Mouse (Mus musculus): ENCODE measurements around the gene Spag17. TPM values are rescaled to one million over a fixed set of nuclear protein-coding genes. Genes with fewer than 3 reads are reported as not detected.

The Spag17 gene
- polyA plus RNA-seq, 1 experiment from 2014 or later = 1.1 TPM

DNA sequence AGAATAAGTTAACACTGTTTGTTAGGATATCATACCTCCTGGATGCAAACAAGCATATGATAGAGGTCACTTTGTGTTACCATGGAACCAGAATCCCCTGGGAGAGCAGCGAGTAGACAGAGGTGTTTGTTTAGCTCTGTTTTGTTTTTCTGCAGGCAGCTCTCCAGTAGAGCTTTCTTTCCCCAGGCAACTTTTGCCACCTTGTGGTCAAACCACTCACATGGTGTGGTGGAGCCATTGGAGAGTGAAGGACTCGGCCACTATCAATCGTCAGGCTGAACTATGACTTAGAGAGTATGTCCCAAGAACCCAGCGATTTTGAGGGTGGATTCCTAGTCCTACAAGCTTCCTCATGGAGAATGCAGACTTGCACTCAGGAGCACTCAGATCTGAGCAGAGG lies 146.1 kb downstream of the Spag17 start:
- H3K4me2 ChIP-seq (replicated peaks) = no peak overlapping the region
- H3K4me1 ChIP-seq (replicated peaks; ENCODE audit: control insufficient read depth, insufficient read depth, low read length) = no peaks in the 10 kb centered on the region
- no peak overlapping the region for H3K27ac ChIP-seq
- H3K27me3 ChIP-seq (ENCODE audit: control insufficient read depth, insufficient read depth, low read length) = no peaks in the 10 kb centered on the region
- 47% methylated on average over 4 of the region's 4 CpGs for WGBS
- no peaks in the 10 kb centered on the region for H3K9me3 ChIP-seq (ENCODE audit: control insufficient read depth, low read length)
- DNase-seq (ENCODE audit: low spot score) (no peak), ATAC-seq (ENCODE audit: low FRiP score) (no peak)
- no peak overlapping the region for H3K9ac ChIP-seq
- no peaks in the 10 kb centered on the region for H3K36me3 ChIP-seq (replicated peaks; ENCODE audit: control insufficient read depth, insufficient read depth)
- no peak overlapping the region for H3K4me3 ChIP-seq (replicated peaks; ENCODE audit: low read length)

DNA sequence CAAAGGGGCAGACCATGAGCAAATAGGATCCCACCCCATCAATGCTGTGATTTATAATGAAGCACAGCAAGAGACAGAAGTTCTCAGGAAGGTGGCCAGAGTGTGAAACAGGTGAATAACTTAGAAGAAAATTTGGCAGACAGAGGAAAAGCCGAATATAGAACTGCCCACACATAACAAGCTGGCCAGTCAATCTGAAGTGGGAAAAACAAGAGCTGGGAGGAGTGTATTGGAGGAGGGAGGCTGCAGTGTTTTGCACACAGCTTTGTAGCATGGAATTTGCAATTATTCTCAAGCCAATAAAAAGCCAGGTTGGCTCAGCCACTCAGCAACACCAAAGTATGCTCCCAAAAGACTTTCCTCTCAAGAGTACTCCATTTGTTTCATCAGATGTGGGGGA lies 147.8 kb downstream of the Spag17 start:
- no peaks in the 10 kb centered on the region for H3K36me3 ChIP-seq (replicated peaks; ENCODE audit: control insufficient read depth, insufficient read depth)
- no peaks in the 10 kb centered on the region for H3K27me3 ChIP-seq (ENCODE audit: control insufficient read depth, insufficient read depth, low read length)
- H3K9me3 ChIP-seq (ENCODE audit: control insufficient read depth, low read length) = no peaks in the 10 kb centered on the region
- 78% methylated on average over 1 of the region's 1 CpGs for WGBS
- H3K4me3 ChIP-seq (replicated peaks; ENCODE audit: low read length) = no peak overlapping the region
- no peaks in the 10 kb centered on the region for H3K4me1 ChIP-seq (replicated peaks; ENCODE audit: control insufficient read depth, insufficient read depth, low read length)
- H3K9ac ChIP-seq = no peak overlapping the region
- DNase-seq (ENCODE audit: low spot score) (no peak), ATAC-seq (ENCODE audit: low FRiP score) (no peak)
- H3K27ac ChIP-seq = no peak overlapping the region
- H3K4me2 ChIP-seq (replicated peaks) = no peak overlapping the region

DNA sequence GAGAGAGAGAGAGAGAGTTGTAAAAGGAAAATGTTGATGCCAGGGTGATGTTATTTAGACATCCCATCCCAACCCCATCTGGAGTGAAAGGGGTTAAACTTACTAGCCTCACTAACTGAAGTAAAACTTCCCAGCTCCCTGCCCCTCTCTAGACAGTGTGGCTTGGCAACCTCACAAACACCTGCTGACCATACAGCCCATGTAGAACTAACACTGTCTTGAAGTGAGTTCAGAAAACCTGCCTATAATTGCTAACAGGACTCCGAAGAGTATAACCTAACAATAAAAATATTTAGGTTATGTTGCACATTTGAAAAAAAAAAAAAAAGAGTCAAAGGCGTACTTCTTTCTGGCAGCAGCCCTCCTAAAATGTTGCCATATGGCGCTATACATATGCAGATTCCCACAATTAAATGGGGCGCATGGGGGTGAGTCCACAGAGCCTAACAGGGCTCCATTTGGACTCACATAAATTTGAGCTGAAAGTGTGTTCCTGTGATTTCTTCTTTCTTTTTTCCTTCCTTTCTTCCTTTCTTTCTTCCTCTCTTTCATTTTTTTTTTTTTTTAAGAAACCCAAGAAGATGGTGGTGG lies 149.3 kb downstream of the Spag17 start:
- no peaks in the 10 kb centered on the region for H3K27me3 ChIP-seq (ENCODE audit: control insufficient read depth, insufficient read depth, low read length)
- no peak overlapping the region for H3K4me3 ChIP-seq (replicated peaks; ENCODE audit: low read length)
- ATAC-seq (ENCODE audit: low FRiP score) (no peak), DNase-seq (ENCODE audit: low spot score) (no peak)
- no peak overlapping the region for H3K4me2 ChIP-seq (replicated peaks)
- no peaks in the 10 kb centered on the region for H3K4me1 ChIP-seq (replicated peaks; ENCODE audit: control insufficient read depth, insufficient read depth, low read length)
- 61% methylated on average over 4 of the region's 4 CpGs for WGBS
- no peaks in the 10 kb centered on the region for H3K9me3 ChIP-seq (ENCODE audit: control insufficient read depth, low read length)
- no peak overlapping the region for H3K9ac ChIP-seq
- H3K36me3 ChIP-seq (replicated peaks; ENCODE audit: control insufficient read depth, insufficient read depth) = no peaks in the 10 kb centered on the region
- no peak overlapping the region for H3K27ac ChIP-seq

- WGBS = 56% methylated on average over 3 of the region's 3 CpGs
- no peak overlapping the region for H3K4me3 ChIP-seq (replicated peaks; ENCODE audit: low read length)
- H3K27me3 ChIP-seq (ENCODE audit: control insufficient read depth, insufficient read depth, low read length) = no peaks in the 10 kb centered on the region
- no peak overlapping the region for H3K4me2 ChIP-seq (replicated peaks)
- H3K9ac ChIP-seq = no peak overlapping the region
- no peaks in the 10 kb centered on the region for H3K9me3 ChIP-seq (ENCODE audit: control insufficient read depth, low read length)
- no peaks in the 10 kb centered on the region for H3K4me1 ChIP-seq (replicated peaks; ENCODE audit: control insufficient read depth, insufficient read depth, low read length)
- H3K36me3 ChIP-seq (replicated peaks; ENCODE audit: control insufficient read depth, insufficient read depth) = no peaks in the 10 kb centered on the region
- no peak overlapping the region for H3K27ac ChIP-seq
- no peak for DNase-seq (ENCODE audit: low spot score)
- ATAC-seq (ENCODE audit: low FRiP score) = no peak
These were observed 149.9 kb downstream of the Spag17 start for GRCm38 (mm10) chr3:100035097-100035496.

GRCm38 (mm10) chr3:100036846-100037245 lies 151.6 kb downstream of the Spag17 start:
- H3K36me3 ChIP-seq (replicated peaks; ENCODE audit: control insufficient read depth, insufficient read depth) = no peaks in the 10 kb centered on the region
- H3K9me3 ChIP-seq (ENCODE audit: control insufficient read depth, low read length) = no peaks in the 10 kb centered on the region
- no peak overlapping the region for H3K4me2 ChIP-seq (replicated peaks)
- H3K9ac ChIP-seq = no peak overlapping the region
- no peak for ATAC-seq (ENCODE audit: low FRiP score)
- no peak overlapping the region for H3K27ac ChIP-seq
- no peak overlapping the region for H3K4me3 ChIP-seq (replicated peaks; ENCODE audit: low read length)
- WGBS = 76% methylated on average over 5 of the region's 5 CpGs
- DNase-seq (ENCODE audit: low spot score) = no peak
- no peaks in the 10 kb centered on the region for H3K27me3 ChIP-seq (ENCODE audit: control insufficient read depth, insufficient read depth, low read length)
- no peaks in the 10 kb centered on the region for H3K4me1 ChIP-seq (replicated peaks; ENCODE audit: control insufficient read depth, insufficient read depth, low read length)

DNA sequence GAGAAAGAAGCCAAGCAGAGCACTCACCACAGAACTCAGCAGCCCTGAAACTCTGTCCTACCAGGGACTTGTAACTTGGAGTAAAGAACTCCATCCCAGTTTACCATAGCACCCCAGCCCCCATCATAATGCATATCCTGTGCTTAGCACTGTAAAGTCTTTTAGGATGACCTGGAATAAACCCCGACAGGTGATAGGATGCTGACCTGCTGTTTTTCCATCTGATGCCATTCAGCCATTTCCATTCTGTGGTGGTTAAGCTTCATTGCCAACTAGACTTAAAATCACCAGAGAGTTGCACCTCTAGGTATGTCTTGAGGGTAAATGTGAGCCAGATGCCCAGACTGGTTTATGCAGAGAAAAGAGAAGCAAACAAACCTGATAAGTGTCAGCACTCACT lies 189.2 kb downstream of the Spag17 start:
- no peak overlapping the region for H3K27ac ChIP-seq
- no peaks in the 10 kb centered on the region for H3K27me3 ChIP-seq (ENCODE audit: control insufficient read depth, insufficient read depth, low read length)
- no peaks in the 10 kb centered on the region for H3K36me3 ChIP-seq (replicated peaks; ENCODE audit: control insufficient read depth, insufficient read depth)
- no peaks in the 10 kb centered on the region for H3K4me1 ChIP-seq (replicated peaks; ENCODE audit: control insufficient read depth, insufficient read depth, low read length)
- ATAC-seq (ENCODE audit: low FRiP score) (no peak), DNase-seq (ENCODE audit: low spot score) (no peak)
- no peaks in the 10 kb centered on the region for H3K9me3 ChIP-seq (ENCODE audit: control insufficient read depth, low read length)
- WGBS = 91% methylated on average over 1 of the region's 1 CpGs
- H3K4me3 ChIP-seq (replicated peaks; ENCODE audit: low read length) = no peak overlapping the region
- no peak overlapping the region for H3K4me2 ChIP-seq (replicated peaks)
- no peak overlapping the region for H3K9ac ChIP-seq

DNA sequence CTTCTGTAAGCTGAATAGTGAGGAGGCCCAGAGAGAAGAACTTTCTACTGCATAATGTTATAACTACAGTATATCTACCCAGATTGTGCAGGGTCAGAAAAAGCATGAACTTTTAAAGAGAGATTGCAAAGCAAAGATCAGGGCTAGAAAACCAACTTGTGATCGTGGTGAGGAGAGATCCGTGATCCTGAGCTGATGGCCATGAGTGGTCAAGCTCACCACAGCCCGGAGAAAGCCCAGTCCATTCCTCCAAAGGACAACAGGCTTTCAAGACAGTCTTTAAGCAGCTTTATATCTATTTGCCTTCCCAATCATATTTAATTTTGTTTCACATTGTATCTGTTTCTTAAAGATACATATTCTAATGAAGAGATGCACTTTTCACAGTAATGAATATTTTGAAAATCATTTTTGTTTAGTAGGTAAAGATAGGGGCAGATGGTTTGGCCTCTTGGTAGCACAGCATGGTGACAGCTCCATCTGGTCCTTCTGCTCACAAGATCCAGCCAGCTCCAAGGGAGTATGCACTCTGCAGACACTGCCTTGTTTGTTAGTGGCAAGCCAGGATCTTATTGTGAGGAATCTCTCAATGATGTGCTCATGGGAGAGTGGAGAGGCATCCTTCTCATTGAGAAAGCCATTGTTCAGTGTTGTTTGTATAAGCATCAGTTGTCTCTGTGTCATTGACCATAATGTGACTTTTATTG lies 217.3 kb downstream of the Spag17 start:
- ATAC-seq (ENCODE audit: low FRiP score) (no peak), DNase-seq (ENCODE audit: low spot score) (no peak)
- no peak overlapping the region for H3K4me2 ChIP-seq (replicated peaks)
- H3K4me3 ChIP-seq (replicated peaks; ENCODE audit: low read length) = no peak overlapping the region
- H3K9me3 ChIP-seq (ENCODE audit: control insufficient read depth, low read length) = no peaks in the 10 kb centered on the region
- no peaks in the 10 kb centered on the region for H3K4me1 ChIP-seq (replicated peaks; ENCODE audit: control insufficient read depth, insufficient read depth, low read length)
- no peaks in the 10 kb centered on the region for H3K36me3 ChIP-seq (replicated peaks; ENCODE audit: control insufficient read depth, insufficient read depth)
- H3K27ac ChIP-seq = no peak overlapping the region
- H3K9ac ChIP-seq = no peak overlapping the region
- 96% methylated on average over 3 of the region's 3 CpGs for WGBS
- H3K27me3 ChIP-seq (ENCODE audit: control insufficient read depth, insufficient read depth, low read length) = no peaks in the 10 kb centered on the region

GRCm38 (mm10) chr3:100106736-100107135 lies 221.5 kb downstream of the Spag17 start:
- Histone ChIP-seq H3K27ac (no peak overlapping the region), H3K9me3 (ENCODE audit: control insufficient read depth, low read length) (no peaks in the 10 kb centered on the region), H3K4me1 (replicated peaks; ENCODE audit: control insufficient read depth, insufficient read depth, low read length) (no peaks in the 10 kb centered on the region), H3K4me3 (replicated peaks; ENCODE audit: low read length) (no peak overlapping the region), H3K9ac (no peak overlapping the region), H3K36me3 (replicated peaks; ENCODE audit: control insufficient read depth, insufficient read depth) (no peaks in the 10 kb centered on the region), H3K27me3 (ENCODE audit: control insufficient read depth, insufficient read depth, low read length) (no peaks in the 10 kb centered on the region), H3K4me2 (replicated peaks) (no peak overlapping the region)
- DNase-seq (ENCODE audit: low spot score) = no peak
- 67% methylated on average over 2 of the region's 2 CpGs for WGBS
- no peak for ATAC-seq (ENCODE audit: low FRiP score)

DNA sequence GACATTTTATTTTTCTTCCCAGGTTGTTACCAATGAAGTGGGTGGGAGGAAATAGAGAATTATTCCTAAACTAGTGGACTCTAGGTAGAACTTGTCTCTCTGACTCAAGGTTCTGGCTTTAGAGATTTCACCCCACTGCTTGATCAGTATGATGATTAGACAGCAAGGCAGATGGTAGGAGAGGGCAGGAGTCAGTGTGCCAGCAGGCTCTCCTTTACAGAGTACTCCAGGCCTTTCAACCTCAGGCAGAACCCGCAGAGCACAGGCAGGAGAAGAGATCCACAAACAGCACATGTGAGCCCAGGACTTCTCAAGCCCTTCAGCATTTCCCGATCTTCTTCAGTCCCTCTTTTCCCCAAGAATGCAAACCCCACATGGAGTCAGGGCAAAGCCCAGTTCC lies 233.5 kb downstream of the Spag17 start:
- no peaks in the 10 kb centered on the region for H3K4me1 ChIP-seq (replicated peaks; ENCODE audit: control insufficient read depth, insufficient read depth, low read length)
- ATAC-seq (ENCODE audit: low FRiP score) = no peak
- H3K9ac ChIP-seq = no peak overlapping the region
- no peaks in the 10 kb centered on the region for H3K27me3 ChIP-seq (ENCODE audit: control insufficient read depth, insufficient read depth, low read length)
- H3K27ac ChIP-seq = no peak overlapping the region
- no peaks in the 10 kb centered on the region for H3K9me3 ChIP-seq (ENCODE audit: control insufficient read depth, low read length)
- DNase-seq (ENCODE audit: low spot score) = no peak
- H3K4me2 ChIP-seq (replicated peaks) = no peak overlapping the region
- H3K4me3 ChIP-seq (replicated peaks; ENCODE audit: low read length) = no peak overlapping the region
- 73% methylated on average over 2 of the region's 2 CpGs for WGBS
- H3K36me3 ChIP-seq (replicated peaks; ENCODE audit: control insufficient read depth, insufficient read depth) = no peaks in the 10 kb centered on the region

DNA sequence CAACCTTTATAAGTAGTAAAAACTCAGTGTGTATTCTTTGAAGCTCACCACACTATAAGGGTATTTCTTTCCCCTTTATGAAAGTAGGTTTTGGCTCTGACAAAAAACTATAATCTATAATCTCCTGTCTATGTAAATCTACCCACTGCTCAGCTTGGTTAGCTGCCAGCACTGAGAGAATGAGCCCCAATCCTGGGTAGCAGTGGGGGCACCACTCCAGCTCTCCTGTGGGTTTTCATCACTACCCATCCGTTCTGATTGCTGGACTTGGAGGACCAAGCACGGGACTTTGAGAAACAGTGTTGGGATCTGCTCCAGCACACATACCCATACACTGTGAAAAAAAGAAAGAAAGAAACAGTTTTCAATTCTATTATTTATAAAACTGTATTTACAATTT lies 236.8 kb downstream of the Spag17 start:
- no peak for DNase-seq (ENCODE audit: low spot score)
- WGBS = 67% methylated on average over 2 of the region's 2 CpGs

More for the DNA sequence above, 236.8 kb downstream of the Spag17 start:
- Histone ChIP-seq H3K9ac (no peak overlapping the region), H3K27me3 (ENCODE audit: control insufficient read depth, insufficient read depth, low read length) (no peaks in the 10 kb centered on the region), H3K4me2 (replicated peaks) (no peak overlapping the region), H3K4me1 (replicated peaks; ENCODE audit: control insufficient read depth, insufficient read depth, low read length) (no peaks in the 10 kb centered on the region), H3K4me3 (replicated peaks; ENCODE audit: low read length) (no peak overlapping the region), H3K36me3 (replicated peaks; ENCODE audit: control insufficient read depth, insufficient read depth) (no peaks in the 10 kb centered on the region), H3K27ac (no peak overlapping the region), H3K9me3 (ENCODE audit: control insufficient read depth, low read length) (no peaks in the 10 kb centered on the region)
- no peak for ATAC-seq (ENCODE audit: low FRiP score)

Measured in hindbrain, embryonic 14.5 days (tissue).